Mouse (Mus musculus) ES-Bruce4 (cell line): Measurements from ENCODE around the gene Muc3a.

ENCODE experiments used
- CTCF ChIP-seq: IDR thresholded peaks from one replicate; pipeline ENCODE4 v1.8.1; 2011; ENCODE audit warnings: low read depth, low read length
- POLR2A ChIP-seq: IDR thresholded peaks from one replicate; pipeline ENCODE4 v1.8.1; 2011; ENCODE audit warnings: low read length; ENCODE audit not compliant: insufficient read depth

DNA sequence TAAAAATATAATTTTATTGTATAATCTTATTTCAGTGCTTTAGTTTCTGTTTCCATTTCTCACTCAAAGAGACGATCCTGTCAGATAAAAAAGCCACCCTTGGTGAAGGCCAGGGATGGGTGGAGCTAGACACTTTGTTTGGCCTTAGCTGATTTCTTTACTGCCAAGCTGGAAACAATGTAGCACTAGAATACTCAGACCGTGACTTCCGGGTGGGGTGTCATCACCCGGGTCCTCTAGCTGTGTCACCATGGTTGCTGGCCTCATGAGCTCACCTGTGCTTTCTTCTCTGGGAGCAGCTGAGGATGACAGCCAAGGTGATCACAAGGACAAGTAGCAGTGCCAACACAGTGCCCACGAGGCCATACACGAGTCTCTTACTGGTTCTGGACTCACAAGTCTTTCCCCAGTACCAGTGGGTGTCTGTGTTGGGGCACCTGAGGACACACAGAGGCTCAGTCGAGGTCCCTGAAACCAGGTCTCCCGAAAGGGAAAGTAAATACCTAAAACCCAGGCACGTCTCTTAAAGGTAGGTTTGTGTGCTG lies 41.3 kb downstream of the Muc3a start:
- no peak for TF ChIP-seq CTCF
- TF ChIP-seq POLR2A = no peak
